Mouse (Mus musculus) heart, embryonic 16.5 days (tissue): ENCODE measurements around the gene Man1a. TPM values are rescaled to one million over a fixed set of nuclear protein-coding genes. Genes with fewer than 3 reads are reported as not detected.

Experiments
- ATAC-seq: fragments of 200-750 bp; cut with Nextera tagmentation; replicated peaks from 2 replicates; pipeline ENCODE4 v1.8.0; 2017; ENCODE audit warnings: moderate number of reproducible peaks; ENCODE audit not compliant: insufficient read depth, low FRiP score; ENCODE audit errors: extremely low read depth
- H3K27ac ChIP-seq: fragments of 300-500 bp; sonication (generic); 2 replicates; pipeline ENCODE4 v1.5.1; 2014; ENCODE audit warnings: mild to moderate bottlenecking, low read length, control low read depth, moderate library complexity
- H3K27me3 ChIP-seq: fragments of 300-500 bp; sonication (generic); 2 replicates; pipeline ENCODE4 v1.6.1; 2014; ENCODE audit warnings: low read length, mixed read lengths; ENCODE audit not compliant: control insufficient read depth, insufficient read depth
- H3K36me3 ChIP-seq: fragments of 300-500 bp; sonication (generic); 2 replicates; pipeline ENCODE4 v1.6.1; 2014; ENCODE audit not compliant: control insufficient read depth, insufficient read depth
- H3K4me1 ChIP-seq: fragments of 300-500 bp; sonication (generic); 2 replicates; pipeline ENCODE4 v1.6.1; 2014; ENCODE audit warnings: low read length, mixed read lengths; ENCODE audit not compliant: control insufficient read depth, insufficient read depth
- H3K4me2 ChIP-seq: fragments of 300-500 bp; sonication (generic); 2 replicates; pipeline ENCODE4 v1.6.1; 2014; ENCODE audit warnings: low read depth, mild to moderate bottlenecking, control low read depth, low read length
- H3K4me3 ChIP-seq: fragments of 300-500 bp; sonication (generic); 2 replicates; pipeline ENCODE4 v1.5.1; 2014; ENCODE audit warnings: mild to moderate bottlenecking, control low read depth, low read length
- H3K9ac ChIP-seq: fragments of 300-500 bp; sonication (generic); 2 replicates; pipeline ENCODE4 v1.6.1; 2014; ENCODE audit warnings: low read length, control low read depth
- H3K9me3 ChIP-seq: fragments of 300-500 bp; sonication (generic); replicated peaks from 2 replicates; pipeline ENCODE4 v1.6.1; 2016; ENCODE audit warnings: low read length; ENCODE audit not compliant: control insufficient read depth
- WGBS: fragments of 180-500 bp; shearing (Covaris S2); extraction: QIAGEN DNeasy Blood & Tissue Kit; methylation state at CpG from one replicate; pipeline ENCODE4 v1.1.7; 2014; 5-methylcytosine and 5-hydroxymethylcytosine counted together
- polyA plus RNA-seq: library from polyadenylated mRNA; unstranded; fragments of >200 nt; fragmentation: Nextera tagmentation; extraction: Ambion mirVana; gene quantifications from 2 replicates; pipeline ENCODE4 v1.2.1, GENCODE M21; 2015

The Man1a gene
- polyA plus RNA-seq, 1 experiment from 2014 or later, result 5.8 TPM

DNA sequence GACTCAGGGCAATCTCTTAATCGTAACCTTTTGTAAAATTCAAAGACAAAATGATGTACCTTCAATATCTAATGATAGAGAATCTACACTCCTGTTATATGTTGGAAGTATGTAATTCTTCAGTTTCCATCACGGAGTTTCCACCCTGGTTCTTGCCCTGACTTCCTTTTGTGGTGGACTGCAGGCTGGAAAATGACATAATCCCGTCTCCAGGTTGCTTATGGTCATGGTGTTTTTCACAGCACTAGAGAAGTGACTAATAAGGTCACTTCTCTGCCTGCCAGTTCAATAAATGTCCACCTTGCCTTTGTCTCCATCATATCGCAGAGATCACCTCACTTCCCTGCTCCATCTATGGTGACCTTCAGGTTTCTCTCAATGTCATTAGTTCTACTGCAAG, 22.2 kb downstream of the Man1a start:
- H3K4me3 ChIP-seq, result no peak overlapping the region
- H3K9me3 ChIP-seq, result no peaks in the 10 kb centered on the region
- no peak overlapping the region for H3K4me2 ChIP-seq
- no peak for ATAC-seq
- H3K27me3 ChIP-seq, result no peaks in the 10 kb centered on the region
- no peak overlapping the region for H3K9ac ChIP-seq
- H3K36me3 ChIP-seq, result no peaks in the 10 kb centered on the region
- no peak overlapping the region for H3K27ac ChIP-seq
- H3K4me1 ChIP-seq, result peaks cover 4% of the 10 kb centered on the region
- WGBS, result 76% methylated on average over 4 of the region's 4 CpGs

DNA sequence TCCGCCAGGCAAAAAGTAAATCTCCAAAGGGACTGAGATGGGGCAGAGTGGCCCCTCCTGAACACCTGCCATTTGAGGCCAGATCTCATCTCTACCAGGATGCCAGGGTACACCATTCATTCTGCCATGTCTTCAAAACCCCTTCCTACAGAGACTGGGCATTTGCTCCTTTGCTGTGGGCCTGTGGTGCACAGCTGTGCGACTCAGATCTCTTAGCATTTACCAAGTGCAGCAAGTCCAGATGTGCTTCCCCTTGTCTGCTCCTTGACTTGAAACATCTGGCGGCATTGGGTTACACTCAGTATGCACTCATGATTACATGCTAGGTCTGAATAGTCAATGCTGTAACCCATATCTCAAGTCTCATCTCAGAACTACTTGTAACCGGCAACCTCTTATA, 28.5 kb downstream of the Man1a start:
- no peaks in the 10 kb centered on the region for H3K4me1 ChIP-seq
- WGBS, result 77% methylated on average over 4 of the region's 4 CpGs
- H3K27ac ChIP-seq, result no peak overlapping the region
- peak; percentile 69 for ATAC-seq
- H3K27me3 ChIP-seq, result no peaks in the 10 kb centered on the region
- no peaks in the 10 kb centered on the region for H3K9me3 ChIP-seq
- no peak overlapping the region for H3K4me3 ChIP-seq
- H3K4me2 ChIP-seq, result no peak overlapping the region
- no peak overlapping the region for H3K9ac ChIP-seq
- H3K36me3 ChIP-seq, result no peaks in the 10 kb centered on the region

- H3K27ac ChIP-seq, result no peak overlapping the region
- H3K36me3 ChIP-seq, result no peaks in the 10 kb centered on the region
- WGBS, result 41% methylated on average over 3 of the region's 3 CpGs
- H3K9ac ChIP-seq, result no peak overlapping the region
- H3K27me3 ChIP-seq, result no peaks in the 10 kb centered on the region
- no peak overlapping the region for H3K4me3 ChIP-seq
- no peak overlapping the region for H3K4me2 ChIP-seq
- peaks cover 25% of the 10 kb centered on the region for H3K4me1 ChIP-seq
- no peak for ATAC-seq
- no peaks in the 10 kb centered on the region for H3K9me3 ChIP-seq
Observed at GRCm38 (mm10) chr10:54043358-54043757, 33.1 kb downstream of the Man1a start.

DNA sequence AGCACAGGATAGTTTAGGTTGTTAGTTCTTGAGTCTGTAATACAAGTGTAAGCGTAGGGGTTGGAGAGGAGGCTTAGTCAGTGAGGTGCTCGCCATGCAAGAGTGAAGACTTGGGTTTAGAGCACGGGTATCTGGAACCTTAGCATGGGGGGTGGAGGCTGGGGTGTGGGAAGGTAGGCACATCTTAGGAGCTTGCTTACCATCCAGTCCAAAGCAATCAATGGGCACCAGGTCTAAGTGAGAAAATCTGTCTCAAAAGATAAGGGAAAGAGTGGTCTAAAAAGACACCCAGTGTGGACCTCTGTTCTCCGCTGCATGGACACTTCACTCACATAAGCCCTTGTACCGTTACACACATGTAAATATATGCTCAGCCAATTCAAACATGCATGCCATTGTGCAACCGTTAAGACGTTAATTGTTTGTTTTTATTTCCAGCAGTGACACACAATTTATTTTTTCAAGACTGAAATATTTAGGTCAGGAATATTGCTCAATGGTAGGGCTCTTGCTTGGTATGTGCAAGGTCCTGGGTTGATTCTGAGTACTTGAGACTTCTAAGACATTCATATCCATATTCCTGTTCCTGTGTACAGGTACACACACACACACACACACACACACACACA, 34.1 kb downstream of the Man1a start:
- H3K4me1 ChIP-seq, result peaks cover 32% of the 10 kb centered on the region
- H3K27me3 ChIP-seq, result no peaks in the 10 kb centered on the region
- no peaks in the 10 kb centered on the region for H3K36me3 ChIP-seq
- H3K4me2 ChIP-seq, result no peak overlapping the region
- H3K9me3 ChIP-seq, result no peaks in the 10 kb centered on the region
- WGBS, result 84% methylated on average over 7 of the region's 7 CpGs
- H3K27ac ChIP-seq, result no peak overlapping the region
- no peak overlapping the region for H3K4me3 ChIP-seq
- H3K9ac ChIP-seq, result no peak overlapping the region
- ATAC-seq, result no peak

DNA sequence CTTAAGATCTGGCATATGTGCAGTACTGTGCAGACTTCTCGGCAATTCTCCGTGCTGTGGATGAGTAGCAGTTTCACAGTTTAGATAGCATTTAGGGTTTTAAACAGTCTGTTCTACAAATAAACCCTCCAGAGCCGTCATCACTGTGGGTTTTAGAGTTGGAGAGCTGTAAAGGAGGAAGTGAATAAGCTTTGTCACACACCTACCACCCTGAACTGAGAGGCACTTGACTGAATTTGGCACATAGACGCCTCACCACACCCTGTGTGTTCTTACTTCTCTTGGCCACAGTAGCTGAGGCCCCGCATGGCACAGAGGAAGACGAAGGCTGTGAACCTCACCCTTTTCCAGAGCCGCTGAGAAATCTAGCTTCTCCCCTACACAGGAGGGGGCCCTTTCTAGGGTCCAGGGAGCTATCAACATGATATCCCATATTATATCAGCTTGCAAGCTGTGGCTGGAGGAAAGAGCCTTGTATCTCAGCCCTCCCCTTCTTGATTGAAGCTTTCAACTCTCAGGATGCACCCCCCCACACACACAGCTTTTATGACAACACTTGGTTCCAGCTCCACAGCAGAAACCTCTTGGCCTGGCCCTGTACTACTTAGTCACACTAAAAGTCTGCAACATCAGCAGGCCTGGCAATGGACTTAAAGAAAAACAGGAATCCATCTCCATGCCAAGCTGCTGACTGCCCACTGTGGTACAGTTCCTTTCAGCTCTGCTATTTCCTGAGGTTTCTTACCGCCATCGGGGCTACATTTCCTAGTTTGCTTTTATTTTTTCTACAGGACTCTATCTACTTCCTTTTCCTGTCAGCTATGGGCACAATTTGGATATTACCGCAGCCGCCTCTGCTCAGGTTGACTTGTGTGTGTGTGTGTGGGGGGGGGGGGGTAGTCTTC, 35.9 kb downstream of the Man1a start:
- WGBS, result 34% methylated on average over 11 of the region's 11 CpGs
- peak overlapping the region; percentile 37 for H3K4me2 ChIP-seq
- H3K4me3 ChIP-seq, result no peak overlapping the region
- peak overlapping the region; percentile 47; the same call in 1 of the 2 replicates for H3K9ac ChIP-seq
- no peaks in the 10 kb centered on the region for H3K27me3 ChIP-seq
- no peaks in the 10 kb centered on the region for H3K9me3 ChIP-seq
- H3K4me1 ChIP-seq, result peaks cover 32% of the 10 kb centered on the region
- peak overlapping the region; percentile 84 for H3K27ac ChIP-seq
- ATAC-seq, result peak; percentile 65
- H3K36me3 ChIP-seq, result no peaks in the 10 kb centered on the region

DNA sequence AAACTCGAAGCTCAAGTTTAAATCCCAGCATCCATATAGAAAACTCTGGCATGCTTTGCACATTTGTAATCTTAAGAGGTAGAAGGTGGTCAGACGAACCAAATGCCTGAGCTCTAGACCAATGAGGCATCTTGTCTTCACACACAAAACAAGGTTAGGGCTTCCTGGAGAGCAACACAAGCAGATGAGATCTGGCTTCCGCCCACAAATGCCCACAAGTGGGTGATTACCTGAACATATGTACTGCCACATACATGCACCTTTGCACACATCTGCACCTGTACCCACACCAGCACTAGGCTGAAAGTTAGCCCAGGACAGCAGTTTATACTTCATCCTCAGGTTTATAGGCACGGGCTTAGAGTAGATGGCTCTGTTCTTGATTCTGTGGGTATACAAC, 36.7 kb downstream of the Man1a start:
- Histone ChIP-seq H3K27me3 (no peaks in the 10 kb centered on the region), H3K4me3 (no peak overlapping the region), H3K9me3 (no peaks in the 10 kb centered on the region), H3K4me2 (no peak overlapping the region; the same call in 1 of the 2 replicates), H3K4me1 (peaks cover 32% of the 10 kb centered on the region), H3K9ac (0 out of 2 replicates have a peak overlapping the region, but pooled peaks have one; percentile 4), H3K27ac (peak overlapping the region; percentile 84), H3K36me3 (no peaks in the 10 kb centered on the region)
- ATAC-seq, result no peak
- 75% methylated on average over 4 of the region's 4 CpGs for WGBS

DNA sequence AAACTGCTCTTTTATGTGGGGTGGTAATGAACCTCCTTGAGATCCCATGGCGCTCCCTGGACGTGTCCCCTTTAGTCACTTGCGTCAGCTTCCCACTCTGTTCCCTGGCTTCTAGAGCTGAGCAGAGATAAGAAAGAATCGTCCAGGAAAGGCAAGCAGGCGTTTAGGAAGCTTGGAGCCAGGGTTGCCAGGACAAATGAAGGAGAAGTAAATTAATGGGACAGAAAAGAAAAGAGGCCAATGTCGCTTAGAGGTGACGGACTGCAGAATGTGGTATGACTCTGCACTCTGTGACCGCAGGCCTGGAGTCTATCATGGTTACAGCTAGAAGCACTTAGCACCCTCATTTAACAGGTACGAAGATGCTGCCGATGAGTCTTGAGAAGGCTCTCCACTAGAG, 37.7 kb downstream of the Man1a start:
- no peaks in the 10 kb centered on the region for H3K36me3 ChIP-seq
- ATAC-seq, result no peak
- H3K4me2 ChIP-seq, result peak overlapping the region; percentile 42

DNA sequence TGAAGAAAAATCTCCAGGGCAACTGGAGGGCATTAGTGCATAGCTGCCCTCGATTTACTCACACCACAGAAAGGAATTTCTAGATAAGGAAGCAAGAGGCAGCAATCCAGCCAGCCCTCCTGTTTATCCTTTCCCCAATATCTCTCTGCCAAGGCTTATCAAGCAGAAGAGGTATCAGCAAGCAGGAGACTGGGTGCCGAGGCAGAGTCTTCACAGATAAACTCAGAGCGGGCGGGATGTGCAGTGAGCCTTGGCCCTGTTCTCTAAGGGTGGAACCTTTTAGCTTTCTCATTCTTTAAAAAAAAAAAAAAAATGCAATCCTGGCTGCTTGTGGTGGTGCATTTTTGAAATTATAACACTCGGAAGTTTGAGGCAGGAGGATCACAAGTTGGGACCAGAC, 38.2 kb downstream of the Man1a start:
- H3K4me2 ChIP-seq, result peak overlapping the region; percentile 42
- H3K27ac ChIP-seq, result peak overlapping the region; percentile 79
- no peak overlapping the region for H3K4me3 ChIP-seq
- H3K9me3 ChIP-seq, result no peaks in the 10 kb centered on the region
- H3K36me3 ChIP-seq, result no peaks in the 10 kb centered on the region
- no peaks in the 10 kb centered on the region for H3K27me3 ChIP-seq
- peak; percentile 24; the same call in 1 of the 2 replicates for ATAC-seq
- 20% methylated on average over 5 of the region's 5 CpGs for WGBS
- H3K9ac ChIP-seq, result no peak overlapping the region
- peaks cover 32% of the 10 kb centered on the region for H3K4me1 ChIP-seq

More for the DNA sequence above, 37.7 kb downstream of the Man1a start:
- Histone ChIP-seq H3K27ac (peak overlapping the region; percentile 79), H3K9ac (no peak overlapping the region), H3K9me3 (no peaks in the 10 kb centered on the region), H3K4me3 (no peak overlapping the region), H3K4me1 (peaks cover 32% of the 10 kb centered on the region), H3K27me3 (no peaks in the 10 kb centered on the region)
- WGBS, result 22% methylated on average over 10 of the region's 10 CpGs
